Mouse (Mus musculus) G1E (cell line): ENCODE results near the gene Xylt1. TPM values are rescaled to one million over a fixed set of nuclear protein-coding genes. Genes with fewer than 3 reads are reported as not detected.

Experiments used
- ATAC-seq: 2 replicates; pipeline ENCODE4 v1.8.0; 2016; ENCODE audit warnings: mild to moderate bottlenecking; ENCODE audit not compliant: insufficient number of reproducible peaks, poor library complexity, low FRiP score, severe bottlenecking; ENCODE audit errors: extremely low read depth
- DNase-seq: peaks from one replicate; pipeline ENCODE4 v3.0.0; 2012; ENCODE audit warnings: low spot score
- H3K27me3 ChIP-seq: 2 replicates; pipeline ENCODE4 v1.6.1; 2012; ENCODE audit warnings: mild to moderate bottlenecking, low read length, inconsistent platforms; ENCODE audit not compliant: insufficient read depth
- H3K36me3 ChIP-seq: replicated peaks from 2 replicates; pipeline ENCODE3; 2012; ENCODE audit warnings: mild to moderate bottlenecking, inconsistent platforms
- H3K4me1 ChIP-seq: 2 replicates; pipeline ENCODE4 v1.6.1; 2012; ENCODE audit warnings: low read depth, low read length, inconsistent platforms, mixed read lengths; ENCODE audit not compliant: insufficient read depth
- H3K4me3 ChIP-seq: 2 replicates; pipeline ENCODE4 v1.5.1; 2012; ENCODE audit warnings: low read depth, mild to moderate bottlenecking, inconsistent platforms, low read length, moderate library complexity, mixed read lengths
- H3K9me3 ChIP-seq: replicated peaks from 2 replicates; pipeline ENCODE4 v1.6.1; 2012; ENCODE audit warnings: inconsistent platforms
- CTCF ChIP-seq: IDR thresholded peaks from 2 replicates; pipeline ENCODE4 v1.5.1; 2012; ENCODE audit warnings: low read depth, low read length, inconsistent platforms, mixed read lengths
- GATA1 ChIP-seq: IDR thresholded peaks from 2 replicates; pipeline ENCODE4 v1.6.1; 2012; ENCODE audit warnings: borderline replicate concordance, low read length, inconsistent platforms, mixed read lengths
- GATA2 ChIP-seq: IDR thresholded peaks from 2 replicates; pipeline ENCODE4 v1.6.1; 2012; ENCODE audit warnings: low read depth, low read length, inconsistent platforms, borderline replicate concordance
- POLR2AphosphoS5 ChIP-seq: IDR thresholded peaks from 2 replicates; pipeline ENCODE4 v1.6.1; 2012; ENCODE audit warnings: low read depth, low read length, inconsistent platforms; ENCODE audit not compliant: insufficient replicate concordance
- TAL1 ChIP-seq: conservative IDR thresholded peaks from 2 replicates; pipeline ENCODE4 v1.6.1; 2012; ENCODE audit warnings: low read depth, low read length, inconsistent platforms, mixed read lengths
- polyA plus RNA-seq: library from polyadenylated mRNA; stranded (reverse); fragments of >175 nt; gene quantifications from 2 replicates; pipeline ENCODE4 v1.2.3, GENCODE M21; 2012
- total RNA-seq, 2 experiments: library from RNA; stranded (forward) in 1 of 2; stranded (reverse) in 1 of 2; fragments of 200-1000 nt in 1 of 2; fragments of >200 nt in 1 of 2; fragmentation: Nextera tagmentation in 1 of 2; gene quantifications; 2 replicates each; pipeline ENCODE4 v1.2.3; 2014 to 2017

The Xylt1 gene
- total and polyA plus RNA-seq, 3 experiments, result 0.11 TPM; not detected in 2

DNA sequence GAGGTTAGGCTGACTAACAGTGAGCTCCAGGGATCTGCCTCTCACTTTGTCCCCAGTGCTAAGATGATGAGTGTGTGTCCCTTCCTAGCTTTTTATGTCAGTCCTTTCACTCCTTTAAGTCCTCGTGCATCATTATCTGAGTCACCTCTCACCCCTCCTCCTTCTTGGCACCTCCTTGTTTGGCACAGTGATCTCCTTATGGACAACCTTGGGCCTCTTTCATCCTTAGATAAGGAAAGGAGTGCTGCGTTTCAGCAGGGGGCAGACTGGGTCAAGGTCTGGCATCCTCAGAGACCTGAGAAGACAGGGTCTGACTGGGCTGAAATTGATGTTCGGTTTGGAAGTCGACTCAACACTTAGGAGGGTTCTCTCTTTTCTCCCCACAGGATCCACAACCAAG is 94.3 kb downstream of the Xylt1 start:
- Histone ChIP-seq H3K27me3 (no peaks in the 10 kb centered on the region), H3K4me1 (no peaks in the 10 kb centered on the region), H3K4me3 (no peak overlapping the region), H3K36me3 (no peaks in the 10 kb centered on the region), H3K9me3 (peaks cover 58% of the 10 kb centered on the region)
- DNase-seq (no peak), ATAC-seq (no peak)
- TF ChIP-seq TAL1, result no peak

DNA sequence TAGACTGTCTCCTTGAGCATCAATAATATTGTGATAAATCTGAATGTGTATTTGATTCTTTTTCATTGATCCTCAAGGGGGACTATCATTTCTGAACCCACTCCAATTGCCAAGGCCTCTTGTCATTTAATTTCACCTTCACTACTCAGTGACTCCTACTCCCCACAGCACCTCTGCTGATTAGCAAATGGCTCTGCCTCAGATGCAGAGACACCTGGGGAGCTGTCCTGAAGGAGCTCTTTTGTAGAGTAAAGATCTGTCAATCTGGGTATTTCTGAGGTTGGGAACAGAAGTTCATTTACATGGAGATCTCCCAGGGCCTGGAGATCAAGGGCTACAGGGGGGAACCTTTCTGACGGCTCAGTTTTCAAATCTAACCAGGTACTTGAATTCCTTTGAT is 98.2 kb downstream of the Xylt1 start:
- no peaks in the 10 kb centered on the region for H3K27me3 ChIP-seq
- ATAC-seq (no peak), DNase-seq (no peak)
- no peaks in the 10 kb centered on the region for H3K36me3 ChIP-seq
- TF ChIP-seq GATA1 (no peak), GATA2 (no peak), CTCF (no peak)
- no peaks in the 10 kb centered on the region for H3K4me1 ChIP-seq
- peaks cover 62% of the 10 kb centered on the region for H3K9me3 ChIP-seq
- H3K4me3 ChIP-seq, result no peak overlapping the region

DNA sequence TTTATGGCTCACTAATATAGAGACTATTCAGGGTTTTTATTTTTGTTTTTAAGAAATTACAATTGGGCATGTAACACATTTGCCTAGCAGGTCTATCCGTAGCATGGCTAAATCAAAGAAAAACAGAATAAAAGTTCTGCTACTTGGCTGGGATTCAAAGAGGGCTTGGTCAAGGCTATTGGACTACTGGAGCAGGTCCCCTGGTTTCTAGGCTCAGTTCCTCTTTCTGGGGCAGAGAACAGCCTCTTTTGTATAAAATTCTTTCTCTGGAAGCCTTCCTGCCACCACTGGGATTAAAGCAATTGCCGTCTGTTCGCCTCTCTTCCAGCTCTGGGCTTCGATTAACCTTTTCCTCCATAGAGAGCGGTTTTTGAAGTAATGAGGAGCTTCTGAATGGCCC is 100.1 kb downstream of the Xylt1 start:
- Histone ChIP-seq H3K9me3 (peaks cover 64% of the 10 kb centered on the region), H3K27me3 (no peaks in the 10 kb centered on the region), H3K4me1 (no peaks in the 10 kb centered on the region), H3K4me3 (no peak overlapping the region), H3K36me3 (no peaks in the 10 kb centered on the region)
- no peak for ATAC-seq
- TF ChIP-seq GATA2 (no peak), POLR2AphosphoS5 (no peak), GATA1 (no peak), TAL1 (no peak), CTCF (no peak)
- DNase-seq, result no peak

- TF ChIP-seq GATA1 (no peak), GATA2 (no peak), CTCF (no peak), POLR2AphosphoS5 (no peak), TAL1 (no peak)
- H3K4me3 ChIP-seq, result no peak overlapping the region
- no peaks in the 10 kb centered on the region for H3K4me1 ChIP-seq
- ATAC-seq, result no peak
- H3K36me3 ChIP-seq, result no peaks in the 10 kb centered on the region
- peaks cover 66% of the 10 kb centered on the region for H3K9me3 ChIP-seq
- DNase-seq, result no peak
- no peaks in the 10 kb centered on the region for H3K27me3 ChIP-seq
Measured at GRCm38 (mm10) chr7:117481404-117481803, 100.6 kb downstream of the Xylt1 start.

DNA sequence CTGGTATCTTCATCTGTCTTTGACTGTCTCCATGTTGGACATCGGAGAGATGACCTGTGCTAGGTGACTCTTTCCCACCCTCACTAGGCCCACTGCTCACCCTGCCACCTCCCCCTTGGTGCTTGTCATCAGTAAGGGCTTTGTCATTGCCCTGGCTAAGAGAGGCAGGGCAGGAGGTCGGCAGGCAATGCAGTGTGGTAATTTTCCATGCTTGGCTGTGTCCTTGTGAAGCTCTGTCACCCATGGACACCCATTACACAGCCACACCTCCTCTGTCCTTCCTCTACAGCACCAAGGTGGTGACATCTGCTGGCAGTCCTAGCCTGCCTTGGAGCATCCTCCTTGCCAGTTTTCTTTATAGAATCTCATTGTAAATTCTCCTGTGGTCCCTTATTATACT is 101.9 kb downstream of the Xylt1 start:
- no peaks in the 10 kb centered on the region for H3K36me3 ChIP-seq
- no peak for TF ChIP-seq CTCF
- TF ChIP-seq TAL1, result no peak
- TF ChIP-seq GATA1, result no peak
- no peak for TF ChIP-seq POLR2AphosphoS5
- no peak for TF ChIP-seq GATA2
- H3K4me3 ChIP-seq, result no peak overlapping the region
- no peak for ATAC-seq
- peaks cover 67% of the 10 kb centered on the region for H3K9me3 ChIP-seq
- no peaks in the 10 kb centered on the region for H3K27me3 ChIP-seq
- no peak for DNase-seq
- H3K4me1 ChIP-seq, result no peaks in the 10 kb centered on the region

DNA sequence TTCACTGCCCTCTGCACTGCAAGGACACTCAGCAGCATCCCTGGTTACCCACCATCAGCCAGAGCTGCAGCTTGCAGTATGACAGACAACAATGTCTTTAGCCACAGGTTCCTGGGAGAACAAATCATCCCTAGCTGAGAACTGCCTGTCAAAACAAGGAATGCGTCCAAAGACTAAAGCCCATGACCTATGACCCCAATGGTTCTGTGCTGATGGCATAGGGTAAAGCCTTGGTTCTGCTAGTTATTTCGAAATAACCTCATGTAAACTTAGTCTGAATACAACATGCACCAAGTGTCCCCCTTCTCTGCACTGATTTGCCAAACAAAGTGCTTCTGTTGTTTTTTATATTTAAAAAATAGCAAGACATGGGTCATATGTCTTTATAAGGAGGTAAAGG is 103.8 kb downstream of the Xylt1 start:
- no peak for ATAC-seq
- Histone ChIP-seq H3K4me1 (no peaks in the 10 kb centered on the region), H3K9me3 (peaks cover 72% of the 10 kb centered on the region), H3K27me3 (no peaks in the 10 kb centered on the region), H3K36me3 (no peaks in the 10 kb centered on the region), H3K4me3 (no peak overlapping the region)
- no peak for DNase-seq
- no peak for TF ChIP-seq CTCF
- no peak for TF ChIP-seq GATA2
- TF ChIP-seq GATA1, result no peak
- TF ChIP-seq POLR2AphosphoS5, result no peak
- TF ChIP-seq TAL1, result no peak

DNA sequence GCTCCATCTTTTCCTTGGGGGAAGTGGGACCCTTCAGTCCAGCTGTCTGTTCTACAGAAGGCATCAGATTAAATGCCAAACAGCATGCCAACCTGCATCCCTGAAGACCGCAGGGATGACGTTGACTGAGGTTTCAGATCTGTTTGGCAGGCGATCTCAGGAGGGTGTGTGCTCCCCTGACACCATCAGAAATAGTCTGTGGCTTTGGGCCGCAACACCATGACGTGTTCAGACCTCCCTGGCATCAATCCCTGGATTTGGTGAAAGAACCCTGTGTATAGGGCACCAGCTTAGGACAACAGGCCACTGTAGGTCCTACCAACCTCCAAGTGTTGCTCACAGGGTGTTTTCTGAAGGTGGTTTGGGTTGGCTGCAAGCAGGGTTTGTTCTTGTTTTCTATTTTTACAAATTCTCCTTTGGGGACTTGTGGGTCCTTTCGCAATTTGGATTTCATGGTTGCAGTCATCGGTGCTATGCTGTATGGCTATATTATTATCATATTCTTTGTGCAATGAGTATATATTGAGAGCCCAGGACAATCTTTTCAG is 104.3 kb downstream of the Xylt1 start:
- H3K4me1 ChIP-seq, result no peaks in the 10 kb centered on the region
- no peak for TF ChIP-seq TAL1
- H3K4me3 ChIP-seq, result no peak overlapping the region
- no peak for ATAC-seq
- no peaks in the 10 kb centered on the region for H3K36me3 ChIP-seq
- H3K9me3 ChIP-seq, result peaks cover 75% of the 10 kb centered on the region
- H3K27me3 ChIP-seq, result no peaks in the 10 kb centered on the region
- no peak for DNase-seq
